Mouse (Mus musculus): Measurements from ENCODE around the gene Sp6. TPM values are rescaled to one million over a fixed set of nuclear protein-coding genes. Genes with fewer than 3 reads are reported as not detected.

The Sp6 gene
- polyA plus RNA-seq, 1 experiment, result 12.4 TPM

GRCm38 (mm10) chr11:96975511-96976378, 37.4 kb upstream of the Sp6 start:
- TF ChIP-seq CTCF (IDR thresholded peaks at IDR 0.05; ENCODE audit: low read depth, low read length) (no peak), EP300 (IDR thresholded peaks at IDR 0.05; ENCODE audit: insufficient read depth, low read depth, low read length) (no peak), POLR2A (IDR thresholded peaks at IDR 0.05; ENCODE audit: insufficient read depth, low read length) (no peak)
- Histone ChIP-seq H3K4me1 (ENCODE audit: control insufficient read depth, insufficient read depth, low read length) (peaks cover 2% of the 10 kb centered on the region), H3K36me3 (ENCODE audit: control insufficient read depth, insufficient read depth, low read length, poor library complexity, severe bottlenecking) (no peaks in the 10 kb centered on the region), H3K4me3 (ENCODE audit: low read depth, low read length) (no peak overlapping the region), H3K27me3 (ENCODE audit: control insufficient read depth, insufficient read depth, low read length, poor library complexity, severe bottlenecking) (no peaks in the 10 kb centered on the region), H3K9ac (ENCODE audit: low read depth, poor library complexity, severe bottlenecking) (peak overlapping the region; percentile 91), H3K27ac (ENCODE audit: insufficient read depth, low read length) (peak overlapping the region; percentile 4; the same call in 1 of the 2 replicates), H3K9me3 (replicated peaks; ENCODE audit: control insufficient read depth, insufficient read depth, low read length, poor library complexity, severe bottlenecking) (no peaks in the 10 kb centered on the region)

GRCm38 (mm10) chr11:96976379-96976687, 36.9 kb upstream of the Sp6 start:
- Histone ChIP-seq H3K27ac (ENCODE audit: insufficient read depth, low read length) (0 out of 2 replicates have a peak overlapping the region, but pooled peaks have one; percentile 4), H3K4me3 (ENCODE audit: low read depth, low read length) (no peak overlapping the region), H3K27me3 (ENCODE audit: control insufficient read depth, insufficient read depth, low read length, poor library complexity, severe bottlenecking) (no peaks in the 10 kb centered on the region), H3K9ac (ENCODE audit: low read depth, poor library complexity, severe bottlenecking) (peak overlapping the region; percentile 91), H3K4me1 (ENCODE audit: control insufficient read depth, insufficient read depth, low read length) (peaks cover 2% of the 10 kb centered on the region), H3K36me3 (ENCODE audit: control insufficient read depth, insufficient read depth, low read length, poor library complexity, severe bottlenecking) (no peaks in the 10 kb centered on the region), H3K9me3 (replicated peaks; ENCODE audit: control insufficient read depth, insufficient read depth, low read length, poor library complexity, severe bottlenecking) (no peaks in the 10 kb centered on the region)
- no peak for TF ChIP-seq POLR2A (IDR thresholded peaks at IDR 0.05; ENCODE audit: insufficient read depth, low read length)
- no peak for TF ChIP-seq EP300 (IDR thresholded peaks at IDR 0.05; ENCODE audit: insufficient read depth, low read depth, low read length)
- TF ChIP-seq CTCF (IDR thresholded peaks at IDR 0.05; ENCODE audit: low read depth, low read length), result no peak

DNA sequence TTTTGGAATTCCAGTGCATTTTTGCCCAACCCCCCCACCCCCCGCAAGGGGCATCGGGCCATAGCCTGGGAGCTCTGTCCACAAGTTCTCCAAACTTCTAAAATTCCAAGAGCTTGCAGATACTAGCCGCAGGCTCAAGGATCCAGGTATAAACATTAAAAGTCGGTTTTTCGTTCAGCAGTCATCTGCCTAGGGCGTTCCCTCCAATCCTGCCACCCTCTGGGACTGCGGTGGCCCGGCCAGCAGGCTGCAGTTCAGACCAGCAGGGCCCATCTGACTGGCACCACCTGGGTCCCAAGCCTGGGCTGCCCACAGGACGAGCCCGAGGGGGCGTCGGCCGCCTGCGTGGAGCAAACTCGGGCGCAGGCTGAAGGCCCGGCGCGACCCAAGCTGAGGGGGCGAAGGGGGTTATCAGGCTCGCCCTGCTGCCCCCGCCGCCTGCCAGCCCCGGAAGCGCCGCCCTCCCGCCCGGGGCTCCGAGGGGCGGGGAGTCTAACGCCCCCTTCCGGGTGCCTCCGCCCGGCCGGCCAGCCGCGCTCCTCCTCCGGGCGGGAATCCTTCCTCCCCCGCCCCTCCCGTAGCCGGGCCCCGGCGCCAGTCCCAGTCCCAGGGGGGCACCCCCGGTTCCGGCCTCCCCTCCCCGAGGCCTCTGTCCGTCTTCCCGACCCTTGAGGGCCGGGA, 36.1 kb upstream of the Sp6 start:
- H3K9me3 ChIP-seq (replicated peaks; ENCODE audit: control insufficient read depth, insufficient read depth, low read length, poor library complexity, severe bottlenecking), result no peaks in the 10 kb centered on the region

DNA sequence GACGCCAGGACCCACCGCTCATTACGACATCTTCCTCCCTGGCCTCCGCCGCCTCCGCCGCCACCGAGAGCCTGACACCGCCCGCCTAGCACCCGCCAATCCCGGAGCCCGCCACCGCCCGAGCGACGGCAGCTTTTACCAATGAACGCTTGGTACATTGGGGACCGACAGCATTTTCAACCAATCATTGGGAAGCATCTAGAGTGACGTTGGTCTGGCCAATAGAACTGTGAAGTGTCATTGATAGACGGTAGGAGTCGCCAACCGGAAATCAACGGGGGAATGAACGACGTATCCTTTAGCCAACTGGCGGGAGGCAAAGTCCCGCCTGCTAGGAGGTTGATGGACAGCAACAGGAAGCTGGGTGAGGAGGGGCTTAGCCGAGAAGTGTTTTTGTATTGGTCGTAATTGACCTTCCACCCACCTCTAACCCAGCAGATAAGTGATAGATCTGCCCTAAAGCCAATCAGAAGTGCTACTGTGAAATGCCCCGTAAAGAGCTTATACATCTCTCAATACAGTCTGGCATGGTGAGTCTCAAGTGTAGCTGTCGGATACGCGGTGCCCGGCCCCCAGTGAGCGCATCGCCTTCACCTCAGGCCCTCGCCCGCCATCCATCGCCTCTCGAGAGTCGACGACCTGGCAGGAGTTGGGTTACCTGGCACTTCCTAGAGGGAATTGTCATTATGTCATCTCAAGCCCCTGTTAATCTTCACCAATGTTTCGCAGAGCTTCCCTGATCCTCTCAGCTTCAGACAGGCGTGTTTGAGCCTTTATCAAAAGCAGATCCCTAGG, 35.4 kb upstream of the Sp6 start:
- Histone ChIP-seq H3K27ac (ENCODE audit: insufficient read depth, low read length) (peak overlapping the region; percentile 22), H3K9ac (ENCODE audit: low read depth, poor library complexity, severe bottlenecking) (peak overlapping the region; percentile 91), H3K27me3 (ENCODE audit: control insufficient read depth, insufficient read depth, low read length, poor library complexity, severe bottlenecking) (no peaks in the 10 kb centered on the region), H3K9me3 (replicated peaks; ENCODE audit: control insufficient read depth, insufficient read depth, low read length, poor library complexity, severe bottlenecking) (no peaks in the 10 kb centered on the region), H3K36me3 (ENCODE audit: control insufficient read depth, insufficient read depth, low read length, poor library complexity, severe bottlenecking) (no peaks in the 10 kb centered on the region), H3K4me1 (ENCODE audit: control insufficient read depth, insufficient read depth, low read length) (no peaks in the 10 kb centered on the region), H3K4me3 (ENCODE audit: low read depth, low read length) (peak overlapping the region; percentile 80)
- no peak for TF ChIP-seq EP300 (IDR thresholded peaks at IDR 0.05; ENCODE audit: insufficient read depth, low read depth, low read length)
- peak; percentile 22 for TF ChIP-seq POLR2A (IDR thresholded peaks at IDR 0.05; ENCODE audit: insufficient read depth, low read length)
- TF ChIP-seq CTCF (IDR thresholded peaks at IDR 0.05; ENCODE audit: low read depth, low read length), result no peak

More for the DNA sequence above, 36.1 kb upstream of the Sp6 start:
- H3K4me1 ChIP-seq (ENCODE audit: control insufficient read depth, insufficient read depth, low read length), result peaks cover 2% of the 10 kb centered on the region
- H3K9ac ChIP-seq (ENCODE audit: low read depth, poor library complexity, severe bottlenecking), result peak overlapping the region; percentile 91
- H3K36me3 ChIP-seq (ENCODE audit: control insufficient read depth, insufficient read depth, low read length, poor library complexity, severe bottlenecking), result no peaks in the 10 kb centered on the region
- H3K27ac ChIP-seq (ENCODE audit: insufficient read depth, low read length), result peak overlapping the region; percentile 79
- TF ChIP-seq CTCF (IDR thresholded peaks at IDR 0.05; ENCODE audit: low read depth, low read length), result no peak
- no peak for TF ChIP-seq EP300 (IDR thresholded peaks at IDR 0.05; ENCODE audit: insufficient read depth, low read depth, low read length)
- no peak for TF ChIP-seq POLR2A (IDR thresholded peaks at IDR 0.05; ENCODE audit: insufficient read depth, low read length)
- peak overlapping the region; percentile 97 for H3K4me3 ChIP-seq (ENCODE audit: low read depth, low read length)
- H3K27me3 ChIP-seq (ENCODE audit: control insufficient read depth, insufficient read depth, low read length, poor library complexity, severe bottlenecking), result no peaks in the 10 kb centered on the region

- Histone ChIP-seq H3K36me3 (ENCODE audit: control insufficient read depth, insufficient read depth, low read length, poor library complexity, severe bottlenecking) (no peaks in the 10 kb centered on the region), H3K4me3 (ENCODE audit: low read depth, low read length) (peak overlapping the region; percentile 80), H3K9ac (ENCODE audit: low read depth, poor library complexity, severe bottlenecking) (peak overlapping the region; percentile 57), H3K27me3 (ENCODE audit: control insufficient read depth, insufficient read depth, low read length, poor library complexity, severe bottlenecking) (no peaks in the 10 kb centered on the region), H3K4me1 (ENCODE audit: control insufficient read depth, insufficient read depth, low read length) (no peaks in the 10 kb centered on the region), H3K9me3 (replicated peaks; ENCODE audit: control insufficient read depth, insufficient read depth, low read length, poor library complexity, severe bottlenecking) (no peaks in the 10 kb centered on the region), H3K27ac (ENCODE audit: insufficient read depth, low read length) (peak overlapping the region; percentile 66)
- no peak for TF ChIP-seq CTCF (IDR thresholded peaks at IDR 0.05; ENCODE audit: low read depth, low read length)
- TF ChIP-seq POLR2A (IDR thresholded peaks at IDR 0.05; ENCODE audit: insufficient read depth, low read length), result no peak
- no peak for TF ChIP-seq EP300 (IDR thresholded peaks at IDR 0.05; ENCODE audit: insufficient read depth, low read depth, low read length)
These were observed 34.6 kb upstream of the Sp6 start for GRCm38 (mm10) chr11:96978401-96979246.
